Mouse (Mus musculus) midbrain, embryonic 16.5 days (tissue): ENCODE results near the gene Pkm. TPM values are rescaled to one million over a fixed set of nuclear protein-coding genes. Genes with fewer than 3 reads are reported as not detected.

Experiments
- ATAC-seq: fragments of 200-750 bp; cut with Nextera tagmentation; 2 replicates; pipeline ENCODE4 v1.8.0; 2017; ENCODE audit warnings: moderate TSS enrichment
- H3K27ac ChIP-seq: fragments of 300-500 bp; sonication (generic); 2 replicates; pipeline ENCODE4 v1.5.1; 2014; ENCODE audit warnings: mild to moderate bottlenecking, low read length, mixed read lengths
- H3K27me3 ChIP-seq: fragments of 300-500 bp; sonication (generic); 2 replicates; pipeline ENCODE4 v1.6.1; 2014; ENCODE audit warnings: low read depth, low read length, mixed read lengths; ENCODE audit not compliant: control insufficient read depth, insufficient read depth
- H3K36me3 ChIP-seq: fragments of 300-500 bp; sonication (generic); 2 replicates; pipeline ENCODE4 v1.6.1; 2014; ENCODE audit warnings: mild to moderate bottlenecking, low read length, moderate library complexity, mixed read lengths; ENCODE audit not compliant: control insufficient read depth, insufficient read depth
- H3K4me1 ChIP-seq: fragments of 300-500 bp; sonication (generic); 2 replicates; pipeline ENCODE4 v1.6.1; 2014; ENCODE audit warnings: mild to moderate bottlenecking, low read length, mixed read lengths; ENCODE audit not compliant: control insufficient read depth, insufficient read depth
- H3K4me2 ChIP-seq: fragments of 300-500 bp; sonication (generic); 2 replicates; pipeline ENCODE4 v1.6.1; 2014; ENCODE audit warnings: mild to moderate bottlenecking, low read length, mixed read lengths
- H3K4me3 ChIP-seq: fragments of 300-500 bp; sonication (generic); 2 replicates; pipeline ENCODE4 v1.5.1; 2014; ENCODE audit warnings: low read depth, mild to moderate bottlenecking, low read length, moderate library complexity, mixed read lengths
- H3K9ac ChIP-seq: fragments of 300-500 bp; sonication (generic); 2 replicates; pipeline ENCODE4 v1.6.1; 2014; ENCODE audit warnings: low read depth, low read length, mixed read lengths
- H3K9me3 ChIP-seq: fragments of 300-500 bp; sonication (generic); replicated peaks from 2 replicates; pipeline ENCODE4 v1.6.1; 2014; ENCODE audit warnings: mild to moderate bottlenecking, low read length, mixed read lengths; ENCODE audit not compliant: control insufficient read depth, poor library complexity, severe bottlenecking
- WGBS: fragments of 180-500 bp; shearing (Covaris S2); extraction: QIAGEN DNeasy Blood & Tissue Kit; methylation state at CpG from one replicate; pipeline ENCODE4 v1.1.7; 2014; 5-methylcytosine and 5-hydroxymethylcytosine counted together
- polyA plus RNA-seq: library from polyadenylated mRNA; unstranded; fragments of >200 nt; fragmentation: Nextera tagmentation; extraction: Ambion mirVana; gene quantifications from 2 replicates; pipeline ENCODE4 v1.2.1, GENCODE M21; 2015

Gene Pkm
- polyA plus RNA-seq, result 962 and 996 TPM in 2 replicates

GRCm38 (mm10) chr9:59655958-59656634, at the start of gene Pkm:
Pkm (plus strand) TSS chr9:59656368.
- peak within 1 kb of the TSS; percentile 97 for H3K27ac ChIP-seq
- H3K4me3 ChIP-seq, result peak within 1 kb of the TSS; percentile 72
- WGBS, result 0% methylated on average over 46 of the region's 46 CpGs
- H3K27me3 ChIP-seq, result no peaks in the 10 kb centered on the region
- no peaks in the 10 kb centered on the region for H3K9me3 ChIP-seq
- peak within 1 kb of the TSS; percentile 90 for H3K9ac ChIP-seq
- H3K4me2 ChIP-seq, result peak within 1 kb of the TSS; percentile 82
- ATAC-seq, result peak; percentile 89
- peaks cover 30% of the 10 kb centered on the region for H3K4me1 ChIP-seq
- peaks cover 3% of the 10 kb centered on the region; the same call in 1 of the 2 replicates for H3K36me3 ChIP-seq

GRCm38 (mm10) chr9:59610950-59611349, 45.2 kb upstream of the Pkm start:
- ATAC-seq, result no peak
- Histone ChIP-seq H3K27me3 (no peaks in the 10 kb centered on the region), H3K9ac (no peak overlapping the region), H3K4me2 (no peak overlapping the region), H3K4me1 (no peaks in the 10 kb centered on the region), H3K36me3 (0 out of 2 replicates have a peak, but pooled peaks cover 2% of the 10 kb centered on the region), H3K4me3 (no peak overlapping the region), H3K27ac (no peak overlapping the region), H3K9me3 (no peaks in the 10 kb centered on the region)
- WGBS, result 95% methylated on average over 2 of the region's 2 CpGs

- H3K4me1 ChIP-seq, result peaks cover 18% of the 10 kb centered on the region
- no peak overlapping the region for H3K9ac ChIP-seq
- no peak for ATAC-seq
- H3K27me3 ChIP-seq, result no peaks in the 10 kb centered on the region
- H3K36me3 ChIP-seq, result no peaks in the 10 kb centered on the region
- H3K27ac ChIP-seq, result no peak overlapping the region
- 88% methylated on average over 2 of the region's 2 CpGs for WGBS
- H3K4me2 ChIP-seq, result no peak overlapping the region
- no peaks in the 10 kb centered on the region for H3K9me3 ChIP-seq
- no peak overlapping the region for H3K4me3 ChIP-seq
Observed at GRCm38 (mm10) chr9:59615797-59616196, 40.4 kb upstream of the Pkm start.

GRCm38 (mm10) chr9:59616622-59617306, 39.4 kb upstream of the Pkm start, which contains the start of gene Parp6:
Parp6 (plus strand) TSS chr9:59617284.
- peak; percentile 98 for ATAC-seq
- H3K4me3 ChIP-seq, result peak within 1 kb of the TSS; percentile 98
- peak within 1 kb of the TSS; percentile 94 for H3K27ac ChIP-seq
- no peaks in the 10 kb centered on the region for H3K36me3 ChIP-seq
- peaks cover 18% of the 10 kb centered on the region for H3K4me1 ChIP-seq
- under 1% methylated on average over 36 of the region's 36 CpGs for WGBS
- H3K9me3 ChIP-seq, result no peaks in the 10 kb centered on the region
- no peaks in the 10 kb centered on the region for H3K27me3 ChIP-seq
- H3K4me2 ChIP-seq, result peak within 1 kb of the TSS; percentile 73
- H3K9ac ChIP-seq, result peak within 1 kb of the TSS; percentile 96

- Histone ChIP-seq H3K4me3 (peak overlapping the region; percentile 98), H3K27ac (peak overlapping the region; percentile 94), H3K4me2 (peak overlapping the region; percentile 73), H3K36me3 (peaks cover 3% of the 10 kb centered on the region), H3K4me1 (peaks cover 18% of the 10 kb centered on the region), H3K27me3 (no peaks in the 10 kb centered on the region), H3K9me3 (no peaks in the 10 kb centered on the region), H3K9ac (peak overlapping the region; percentile 96)
- ATAC-seq, result peak; percentile 91
- WGBS, result under 1% methylated on average over 52 of the region's 58 CpGs
Observed at GRCm38 (mm10) chr9:59617307-59617973, 38.7 kb upstream of the Pkm start.

GRCm38 (mm10) chr9:59638372-59638771, 17.8 kb upstream of the Pkm start:
- 88% methylated on average over 1 of the region's 1 CpGs for WGBS
- peaks cover 48% of the 10 kb centered on the region for H3K36me3 ChIP-seq
- no peaks in the 10 kb centered on the region for H3K27me3 ChIP-seq
- no peak overlapping the region for H3K9ac ChIP-seq
- H3K4me3 ChIP-seq, result no peak overlapping the region
- no peak overlapping the region for H3K4me2 ChIP-seq
- ATAC-seq, result no peak
- no peaks in the 10 kb centered on the region for H3K9me3 ChIP-seq
- no peaks in the 10 kb centered on the region for H3K4me1 ChIP-seq
- no peak overlapping the region for H3K27ac ChIP-seq

- no peak for ATAC-seq
- Histone ChIP-seq H3K9ac (no peak overlapping the region), H3K4me3 (no peak overlapping the region), H3K27me3 (no peaks in the 10 kb centered on the region), H3K9me3 (no peaks in the 10 kb centered on the region), H3K4me2 (no peak overlapping the region), H3K36me3 (peaks cover 42% of the 10 kb centered on the region), H3K27ac (no peak overlapping the region), H3K4me1 (no peaks in the 10 kb centered on the region)
- 95% methylated on average over 4 of the region's 4 CpGs for WGBS
Observed at GRCm38 (mm10) chr9:59639936-59640335, 16.2 kb upstream of the Pkm start.

GRCm38 (mm10) chr9:59641320-59641719, 14.8 kb upstream of the Pkm start:
- WGBS, result 81% methylated on average over 2 of the region's 2 CpGs
- ATAC-seq, result no peak
- H3K4me2 ChIP-seq, result no peak overlapping the region
- H3K36me3 ChIP-seq, result peaks cover 38% of the 10 kb centered on the region
- no peak overlapping the region for H3K4me3 ChIP-seq
- no peaks in the 10 kb centered on the region for H3K9me3 ChIP-seq
- H3K27ac ChIP-seq, result no peak overlapping the region
- H3K9ac ChIP-seq, result no peak overlapping the region
- no peaks in the 10 kb centered on the region for H3K4me1 ChIP-seq
- H3K27me3 ChIP-seq, result no peaks in the 10 kb centered on the region

GRCm38 (mm10) chr9:59649911-59650310, 6.3 kb upstream of the Pkm start:
- Histone ChIP-seq H3K36me3 (peaks cover 21% of the 10 kb centered on the region), H3K4me2 (no peak overlapping the region), H3K9me3 (no peaks in the 10 kb centered on the region), H3K4me1 (no peaks in the 10 kb centered on the region), H3K27ac (no peak overlapping the region), H3K9ac (no peak overlapping the region), H3K27me3 (no peaks in the 10 kb centered on the region), H3K4me3 (no peak overlapping the region)
- ATAC-seq, result no peak
- over 99% methylated on average over 4 of the region's 4 CpGs for WGBS
